Mouse (Mus musculus) hindlimb bud, embryonic 11.5 days (tissue): ENCODE data around the gene Gsn.
A peak's percentile ranks its signal among the peaks of the same experiment; 100 is the strongest.

Experiments
- DNase-seq: peaks from one replicate; pipeline ENCODE4 v3.0.0-alpha.2; 2012; ENCODE audit warnings: low read depth, low spot score; ENCODE audit errors: extremely low spot score

The Gsn gene

DNA sequence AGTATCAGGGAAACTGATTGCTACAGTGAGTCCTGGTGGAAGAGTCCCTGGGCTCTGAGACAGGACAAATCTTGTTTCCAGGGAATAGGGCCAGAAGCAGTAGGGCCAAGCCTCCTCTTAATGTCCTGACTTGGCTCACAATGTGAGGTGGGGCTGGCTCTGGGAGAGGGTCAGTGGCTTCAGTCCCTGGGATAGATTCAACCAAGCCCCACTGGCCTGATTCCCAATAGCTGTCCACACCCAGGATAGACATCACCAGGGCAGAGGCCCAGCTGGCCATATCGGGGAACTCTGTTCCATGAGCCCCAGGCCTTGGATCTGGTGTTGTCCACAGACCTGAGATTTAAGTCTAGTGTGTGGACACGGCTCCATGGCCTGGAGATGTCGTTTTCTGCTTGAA is 21.5 kb downstream of the Gsn start:
- DNase-seq, result no peak

DNA sequence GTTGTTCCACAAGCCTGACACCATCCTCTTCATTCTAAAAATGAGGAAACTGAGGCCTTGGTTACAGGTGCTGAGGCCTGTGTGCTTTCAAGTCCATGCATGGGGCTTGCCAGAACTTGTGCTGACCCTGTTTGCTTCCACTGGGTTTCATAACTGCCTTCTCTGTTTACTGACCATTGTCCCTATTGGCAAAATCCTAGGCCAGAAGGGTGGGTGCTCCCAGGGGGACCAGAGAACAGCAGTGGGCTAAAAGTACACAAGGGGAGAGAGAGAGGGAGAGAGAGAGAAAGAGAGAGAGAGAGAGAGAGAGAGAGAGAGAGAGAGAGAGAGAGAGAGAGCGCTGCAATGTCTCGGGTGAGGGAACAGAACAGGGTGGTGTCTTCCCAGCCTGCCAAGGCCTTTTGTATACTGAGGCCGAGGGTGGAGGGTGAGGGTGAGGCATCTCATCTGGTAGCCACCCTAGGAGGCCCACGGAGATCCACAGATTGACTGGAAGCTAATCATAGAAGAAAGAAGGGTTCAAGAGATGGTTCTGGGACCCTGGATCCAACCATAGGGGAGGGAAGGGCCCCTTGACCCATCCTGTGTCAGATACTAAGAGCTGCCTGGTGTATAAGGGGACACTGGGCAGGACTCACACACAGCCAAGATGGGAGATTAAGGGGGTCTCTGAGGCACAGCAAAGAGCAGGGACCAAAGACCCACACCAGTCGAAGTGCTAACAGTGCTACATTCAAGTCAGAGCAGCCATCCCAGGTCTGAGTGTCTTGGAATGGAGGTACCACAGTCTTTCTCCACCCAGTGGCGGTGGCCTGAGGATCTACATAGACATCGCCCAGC is 22.4 kb downstream of the Gsn start:
- DNase-seq, result no peak

DNA sequence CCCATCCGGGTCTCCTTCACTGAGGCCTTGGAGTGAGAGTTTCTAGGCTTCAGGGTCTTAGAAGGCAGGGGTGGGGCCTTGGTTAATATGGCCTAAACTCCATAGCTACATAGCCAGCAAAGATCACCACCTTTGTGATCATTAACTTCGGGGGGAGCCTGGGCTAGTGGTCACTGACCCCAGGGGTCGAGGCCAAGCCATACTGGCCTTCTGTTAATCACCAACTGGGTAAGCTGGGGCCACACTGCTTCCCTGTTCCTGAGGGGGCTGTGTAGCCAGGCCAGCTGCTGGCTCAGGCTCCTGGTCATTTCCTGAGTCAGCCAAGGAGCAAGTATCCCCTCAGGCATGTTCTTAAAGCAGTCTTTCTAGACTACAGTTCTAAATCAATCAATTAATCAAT is 23.8 kb downstream of the Gsn start:
- no peak for DNase-seq

DNA sequence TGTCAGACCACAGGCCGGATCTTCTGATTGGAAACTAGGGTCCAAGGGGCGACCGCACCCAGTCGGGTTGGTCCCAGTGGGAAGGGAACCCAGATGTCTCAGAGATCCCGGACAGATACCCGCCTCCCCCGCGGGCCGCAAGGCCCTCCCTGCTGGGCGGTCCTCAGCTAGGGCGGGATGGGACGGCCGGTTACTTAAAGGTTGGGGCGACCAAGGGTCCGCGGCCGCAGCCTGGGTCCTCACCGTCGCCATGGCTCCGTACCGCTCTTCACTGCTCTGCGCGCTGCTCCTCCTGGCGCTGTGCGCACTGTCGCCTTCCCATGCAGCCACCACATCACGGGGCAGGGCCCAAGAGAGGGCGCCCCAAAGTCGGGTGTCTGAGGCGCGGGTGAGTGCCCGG is 26.0 kb downstream of the Gsn start:
- DNase-seq, result no peak

DNA sequence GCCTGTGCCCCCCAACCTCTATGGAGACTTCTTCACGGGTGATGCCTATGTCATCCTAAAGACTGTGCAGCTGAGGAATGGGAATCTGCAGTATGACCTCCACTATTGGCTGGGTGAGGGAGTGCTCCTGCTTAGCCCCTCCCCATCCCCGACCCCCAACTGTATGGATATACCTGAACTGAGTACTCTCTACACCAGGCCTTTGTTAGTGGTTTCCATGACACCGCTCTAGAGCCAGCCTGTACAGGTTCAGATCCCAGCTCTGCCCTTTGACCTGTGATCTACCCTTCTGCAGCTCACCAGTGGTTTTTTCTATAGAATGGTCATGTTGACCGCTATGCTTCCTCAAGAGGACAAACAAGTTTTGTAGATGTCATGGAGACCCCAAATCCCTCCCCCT is 27.8 kb downstream of the Gsn start:
- DNase-seq, result no peak

DNA sequence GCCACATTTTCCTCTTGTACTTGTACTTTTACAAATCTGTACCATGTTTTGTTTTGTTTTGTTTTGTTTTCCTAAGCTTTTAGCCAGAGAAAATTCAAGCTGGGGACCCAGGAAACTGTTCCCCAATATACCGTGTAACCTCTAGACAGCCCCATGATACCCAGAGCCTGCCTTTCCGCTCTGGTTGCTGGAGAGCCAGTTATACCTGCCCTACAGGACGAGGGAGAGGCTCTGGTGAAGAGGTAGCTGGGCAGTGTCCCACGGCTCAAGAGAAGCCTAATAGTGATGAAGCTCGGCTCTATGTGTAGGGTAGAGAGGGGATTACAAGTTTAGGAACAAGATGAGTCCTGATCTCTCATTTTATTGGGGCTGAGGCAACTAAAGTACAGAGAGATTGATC is 29.0 kb downstream of the Gsn start:
- DNase-seq, result no peak

DNA sequence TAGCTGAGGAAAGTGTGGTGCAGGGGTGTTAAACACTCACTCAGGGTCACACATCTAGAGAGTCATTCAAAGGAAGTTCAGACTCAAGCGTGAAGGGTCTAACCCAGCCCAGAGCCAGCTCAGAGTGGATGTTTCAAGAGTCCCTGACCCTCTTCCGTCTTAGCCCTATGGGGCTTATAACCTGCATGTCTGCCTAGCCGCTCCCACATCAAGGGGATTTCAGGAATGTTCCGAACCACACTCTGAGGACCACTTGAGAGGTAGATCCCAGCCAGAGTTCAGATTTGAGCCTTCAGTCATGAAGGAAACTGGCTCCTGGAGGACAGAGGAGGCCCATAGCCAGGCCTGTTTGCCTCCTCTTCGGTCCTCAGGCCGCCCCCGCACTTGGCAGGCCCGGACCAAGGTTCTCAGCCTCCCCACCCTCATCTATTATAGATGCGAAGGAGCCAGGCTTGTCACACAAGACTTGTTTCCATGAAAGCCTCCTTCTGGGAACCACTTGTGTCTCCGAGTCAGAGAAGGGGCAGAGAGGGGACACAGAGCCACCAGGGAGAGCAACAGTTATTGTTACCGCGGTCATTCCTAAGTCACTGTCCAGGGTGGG is 30.9 kb downstream of the Gsn start:
- DNase-seq, result no peak

DNA sequence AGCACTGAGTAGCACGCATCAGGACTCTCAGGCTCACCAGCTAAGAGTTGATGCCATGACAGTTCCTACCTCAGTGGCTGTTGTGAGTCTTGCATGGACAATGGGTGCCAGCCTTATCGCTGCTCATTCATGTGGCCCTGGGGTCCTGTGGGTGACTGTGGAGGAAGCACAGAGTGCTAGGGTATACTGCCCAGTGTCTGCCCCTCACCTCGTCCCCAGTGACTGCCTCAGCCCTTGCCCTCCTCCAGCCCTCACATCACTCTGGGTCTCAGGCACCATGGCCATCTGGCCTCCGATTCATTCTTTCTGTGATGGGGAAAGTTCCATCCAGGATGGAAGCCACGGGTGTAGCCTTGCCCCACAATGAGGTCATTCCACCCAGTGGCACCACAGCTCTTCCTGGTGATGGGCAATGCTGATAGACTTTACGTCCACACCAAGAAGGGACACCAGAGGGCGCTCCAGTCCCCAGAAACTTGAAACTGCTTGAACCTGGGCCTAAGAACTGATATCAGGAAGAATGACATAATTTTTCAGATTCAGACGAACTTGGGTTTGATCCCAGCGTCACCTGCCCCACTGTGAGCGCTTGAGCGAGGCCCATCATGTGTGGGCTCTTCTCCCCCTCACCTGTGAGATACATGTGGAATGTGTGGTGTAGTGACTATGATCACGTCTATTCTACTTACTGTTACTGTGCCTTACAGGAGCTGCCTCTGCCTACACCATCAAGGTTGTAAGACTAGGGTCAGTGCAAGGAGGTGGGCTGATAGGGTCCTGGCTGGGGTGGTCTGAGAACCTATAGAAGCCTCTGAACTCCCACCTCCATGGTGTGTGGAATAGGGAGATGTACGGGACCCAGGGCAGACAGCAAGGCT is 32.8 kb downstream of the Gsn start:
- peak; percentile 37 for DNase-seq

DNA sequence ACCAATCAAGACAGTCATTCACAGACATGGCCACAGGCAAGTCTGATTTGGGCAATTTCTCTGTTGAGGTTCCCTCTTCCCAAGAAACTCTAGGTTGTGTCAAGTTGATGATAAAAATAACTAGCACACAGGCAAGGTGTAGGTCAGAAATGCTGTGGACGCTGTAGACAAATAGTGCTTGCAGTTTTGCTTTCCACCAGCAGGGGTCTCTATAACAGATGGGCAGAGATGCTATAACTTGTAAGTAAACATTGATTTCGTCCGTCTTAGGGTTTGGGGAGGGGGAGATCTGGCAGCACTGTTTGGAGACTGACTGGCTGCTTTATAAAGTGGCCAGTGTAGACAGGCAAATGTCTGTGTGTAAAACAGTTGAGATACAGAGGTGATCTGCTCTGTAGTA is 35.7 kb downstream of the Gsn start:
- DNase-seq, result peak; percentile 54

DNA sequence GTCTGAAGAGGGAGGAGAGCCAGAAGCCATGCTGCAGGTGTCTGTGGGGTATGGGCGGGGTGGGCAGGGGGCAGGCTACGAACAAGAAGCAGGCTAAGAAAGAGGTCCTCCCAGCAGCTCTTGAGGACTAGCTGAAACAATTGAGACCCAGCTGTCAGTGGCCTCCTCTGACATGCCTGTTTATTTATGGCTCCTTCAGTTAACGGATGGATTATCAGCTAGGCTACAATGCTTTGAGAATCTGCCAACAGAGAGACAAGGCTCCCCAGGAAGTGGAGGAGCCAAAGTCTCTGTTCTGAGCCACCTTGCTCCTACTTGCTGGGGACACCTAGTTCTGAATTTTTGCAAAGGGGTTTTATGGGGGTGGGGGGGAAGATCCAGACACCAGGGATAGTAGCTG is 36.5 kb downstream of the Gsn start:
- no peak for DNase-seq

DNA sequence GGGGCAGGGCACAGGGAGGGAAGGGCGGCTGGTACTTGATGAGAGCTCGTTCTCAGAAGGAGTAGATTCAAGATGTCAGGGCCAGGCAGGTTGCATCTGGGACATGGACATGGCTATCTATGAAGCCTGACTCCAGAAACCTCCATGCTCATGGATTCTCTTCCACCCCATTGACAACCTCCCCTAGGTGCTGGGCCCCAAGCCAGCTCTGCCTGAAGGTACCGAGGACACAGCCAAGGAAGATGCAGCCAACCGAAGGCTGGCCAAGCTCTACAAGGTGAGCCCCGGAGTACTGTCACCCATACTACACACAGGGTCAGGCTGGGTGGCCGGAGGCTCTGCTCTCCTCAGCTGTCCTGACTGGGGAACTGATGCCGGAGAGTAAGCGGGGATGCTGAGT is 37.1 kb downstream of the Gsn start:
- DNase-seq, result no peak

DNA sequence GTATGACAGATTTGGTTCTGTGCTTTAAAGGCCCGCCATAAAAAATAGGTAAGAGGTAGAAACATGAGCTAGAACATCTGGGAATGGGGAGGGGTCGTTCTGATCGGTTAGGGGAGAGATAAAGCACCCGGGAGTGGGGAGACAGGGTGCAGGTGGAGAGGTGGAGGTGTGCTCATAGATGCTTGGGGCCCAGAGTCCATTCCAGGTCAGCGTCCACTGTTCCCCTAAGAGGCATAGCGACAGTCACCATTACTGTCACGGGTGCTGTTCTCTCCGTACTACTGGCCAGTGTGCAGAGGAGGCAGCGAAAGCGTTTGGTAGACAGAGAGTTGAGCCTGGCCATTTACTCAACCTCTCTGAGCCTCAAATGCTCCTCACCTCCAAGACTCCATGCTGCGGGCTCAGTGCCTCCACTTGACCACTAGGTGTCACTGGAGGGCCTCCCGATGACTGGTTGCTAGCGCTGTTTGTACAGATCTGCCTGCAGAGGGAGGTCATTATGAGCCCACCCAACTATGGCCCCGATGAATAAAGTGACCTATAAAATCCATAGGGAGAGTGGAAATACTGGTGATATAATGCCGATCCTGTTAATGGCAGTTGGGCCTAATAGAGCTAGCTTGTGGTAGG is 41.6 kb downstream of the Gsn start:
- DNase-seq, result peak; percentile 72

DNA sequence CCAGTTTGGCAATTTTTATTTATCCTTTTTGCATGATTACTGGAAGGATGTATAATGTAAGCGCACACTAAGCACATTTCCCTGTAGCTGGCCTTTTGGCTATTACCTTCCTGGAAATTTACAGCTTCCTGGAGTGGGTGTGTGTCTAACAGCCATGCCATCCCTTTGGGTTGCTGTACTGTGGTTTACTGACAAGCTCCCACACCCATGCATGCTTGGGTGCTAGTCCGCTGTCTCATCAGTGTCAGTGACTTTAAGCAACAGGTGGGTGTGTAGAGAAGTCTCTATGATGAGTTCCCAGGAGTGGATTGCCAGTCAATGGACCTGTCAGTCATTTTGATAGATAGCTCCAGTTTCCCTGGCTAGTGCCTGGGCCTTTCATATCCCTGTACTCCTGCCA is 43.3 kb downstream of the Gsn start:
- DNase-seq, result no peak

DNA sequence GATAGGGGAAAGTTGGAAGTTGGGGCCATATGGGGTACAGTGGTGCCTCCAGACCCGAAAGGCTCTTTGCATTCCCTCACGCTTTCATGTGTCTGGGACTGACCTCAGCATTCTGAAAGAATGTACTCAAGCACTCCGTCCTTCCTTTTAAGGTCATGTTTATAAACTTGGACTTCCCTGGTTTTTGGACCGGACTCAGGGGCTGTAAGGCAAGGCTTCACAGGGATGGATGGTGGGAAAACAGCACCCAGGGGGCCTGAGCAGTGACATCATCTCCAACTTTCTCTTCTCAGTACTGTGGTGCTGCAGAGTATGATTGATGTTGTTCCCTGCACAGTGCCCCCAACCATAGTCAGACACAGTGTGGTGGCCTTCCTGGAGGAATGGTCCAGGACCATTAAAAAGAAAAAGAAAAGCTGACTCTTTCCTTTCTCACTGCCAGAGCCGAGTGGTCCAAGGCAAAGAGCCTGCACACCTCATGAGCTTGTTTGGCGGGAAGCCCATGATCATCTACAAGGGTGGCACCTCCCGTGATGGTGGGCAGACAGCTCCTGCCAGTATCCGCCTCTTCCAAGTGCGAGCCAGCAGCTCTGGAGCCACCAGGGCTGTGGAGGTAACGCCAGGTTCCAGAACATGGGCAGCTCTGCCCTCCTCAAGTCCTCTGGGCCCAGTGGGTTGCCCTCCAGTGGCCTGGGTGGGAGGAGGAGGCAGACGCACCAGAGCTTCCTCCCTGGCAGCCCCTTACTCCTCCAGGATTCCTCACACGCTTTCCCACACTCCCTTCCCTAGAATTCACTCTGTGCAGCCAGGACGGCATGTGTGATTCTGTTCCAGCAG is 46.1 kb downstream of the Gsn start:
- no peak for DNase-seq

DNA sequence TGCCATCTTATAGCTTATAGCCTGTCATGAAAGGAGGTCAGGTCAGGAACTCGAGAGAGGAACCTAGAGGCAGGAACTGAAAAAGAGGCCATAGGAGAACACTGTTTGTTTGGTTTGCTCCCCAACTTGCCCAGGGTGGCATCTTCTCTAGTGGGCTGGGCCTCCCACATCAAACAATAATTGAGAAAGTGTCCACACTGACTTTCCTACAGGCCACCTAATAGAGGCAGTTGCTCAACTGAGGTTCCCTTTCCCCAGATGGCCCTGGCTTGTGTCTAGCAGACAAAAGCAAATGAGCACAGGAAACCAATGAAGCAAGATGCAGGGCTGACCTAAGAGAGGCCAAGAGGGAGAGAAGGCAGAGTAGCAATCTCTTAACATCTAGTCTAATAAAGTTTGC is 52.0 kb downstream of the Gsn start:
- no peak for DNase-seq

DNA sequence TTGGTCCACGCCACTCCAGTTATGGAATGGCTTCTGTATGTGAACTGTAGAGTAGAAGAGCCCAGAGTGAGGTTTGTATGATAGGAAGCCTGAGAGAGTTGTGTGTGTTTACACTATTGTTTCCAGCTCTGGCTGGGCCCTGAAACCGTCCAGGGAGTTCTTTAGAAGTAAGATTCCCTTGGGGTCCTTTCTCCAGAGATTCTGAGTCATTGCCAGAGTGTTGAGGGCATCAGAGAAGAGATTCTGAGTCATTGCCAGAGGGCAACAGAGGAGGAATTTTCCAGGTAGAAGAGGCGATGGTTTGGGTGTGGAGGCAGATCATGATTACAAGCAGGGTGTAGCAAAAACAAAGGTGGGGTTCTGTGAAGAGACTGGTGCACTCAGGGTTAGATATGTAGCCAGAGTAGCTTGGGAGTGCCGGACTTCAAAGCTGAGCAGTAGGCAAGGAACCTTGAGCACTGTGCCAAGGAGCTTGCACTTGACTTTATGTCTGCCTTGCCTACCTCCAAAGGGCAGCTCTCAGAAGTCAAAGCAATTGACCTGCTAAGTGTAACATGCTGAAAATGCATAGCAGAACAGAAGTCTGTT is 53.8 kb downstream of the Gsn start:
- no peak for DNase-seq

DNA sequence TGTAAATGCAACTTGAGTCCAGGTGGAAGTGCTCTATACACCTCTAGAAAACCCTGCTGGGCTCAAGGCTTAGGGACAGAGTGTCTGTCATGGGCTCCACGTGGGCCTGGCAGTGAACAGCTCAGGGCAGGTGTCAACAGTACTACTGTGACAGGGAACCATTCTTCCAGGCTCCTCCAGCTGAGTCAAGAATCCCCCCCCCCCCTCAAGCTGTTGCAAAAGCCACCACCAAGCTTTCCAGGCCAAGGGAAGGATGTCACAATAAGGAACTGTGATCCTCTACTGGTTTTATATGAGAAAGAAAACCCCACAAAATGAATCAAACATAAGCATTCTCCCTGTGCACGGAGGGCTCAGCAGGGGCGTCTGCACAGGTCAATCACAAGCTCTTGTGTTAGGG is 58.1 kb downstream of the Gsn start:
- no peak for DNase-seq

DNA sequence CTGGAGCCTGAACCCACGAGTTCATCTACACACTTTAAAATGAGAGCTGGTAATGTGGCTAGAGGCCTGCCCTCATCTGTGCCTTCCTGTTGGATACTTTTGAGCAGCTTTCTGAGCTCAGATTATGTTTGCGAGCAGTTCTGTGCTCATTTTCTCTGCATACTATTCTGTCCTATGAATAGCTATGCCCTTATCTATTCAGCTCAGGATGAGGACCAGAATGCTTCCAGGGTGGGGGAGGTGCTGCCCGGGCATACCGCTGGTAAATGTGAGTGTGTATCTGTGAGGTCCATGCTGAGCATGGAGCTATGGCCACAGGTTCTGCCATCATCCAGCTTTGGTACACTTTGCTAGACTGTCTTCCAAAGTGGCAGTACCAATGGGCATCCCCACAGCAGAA is 61.4 kb downstream of the Gsn start:
- no peak for DNase-seq

DNA sequence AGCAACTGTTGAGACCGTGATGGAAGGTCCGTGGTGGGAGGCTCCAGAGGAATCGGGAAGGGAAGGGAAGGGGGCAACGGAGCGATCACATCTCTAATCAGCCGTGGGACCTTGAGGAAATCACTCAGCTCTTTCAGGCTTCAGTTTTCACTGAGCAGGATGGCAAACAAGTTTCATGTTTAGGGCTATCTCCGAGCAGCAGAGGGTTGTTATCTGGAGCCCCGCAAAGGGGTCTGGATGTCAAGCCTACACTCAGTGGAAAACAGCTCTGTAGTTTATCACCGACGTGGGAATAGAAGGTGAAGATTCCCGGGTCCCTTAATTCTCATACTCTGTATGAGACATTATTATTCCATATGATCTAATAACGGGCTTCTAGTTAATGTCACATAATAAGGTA is 62.2 kb downstream of the Gsn start:
- DNase-seq, result no peak

DNA sequence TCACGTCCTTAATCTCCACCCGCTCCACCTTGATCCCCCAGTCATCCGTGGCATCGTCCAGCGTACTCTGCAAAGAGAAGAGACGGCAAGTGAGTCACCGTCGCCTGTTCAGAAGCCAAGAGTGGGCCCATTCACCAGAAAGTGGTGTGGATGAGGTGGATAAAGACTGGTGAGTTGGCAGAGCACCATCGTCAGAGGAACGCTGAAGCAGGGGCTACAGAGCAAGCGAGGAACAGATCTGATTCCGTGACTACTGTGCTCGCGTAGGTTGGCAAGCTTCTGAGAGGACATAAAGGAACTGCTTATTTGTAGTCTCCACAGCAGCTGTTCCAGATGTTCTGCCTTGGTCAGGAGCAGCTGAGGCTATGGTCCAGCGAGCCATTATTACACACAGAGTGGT is 64.2 kb downstream of the Gsn start:
- no peak for DNase-seq
